Mouse (Mus musculus) left cerebral cortex, adult 6 months (tissue): ENCODE measurements around the gene Ndufa11. TPM values are rescaled to one million over a fixed set of nuclear protein-coding genes. Genes with fewer than 3 reads are reported as not detected.

Source experiments
- long read RNA-seq, 2 experiments: library from polyadenylated mRNA; unstranded; transcript quantifications; one replicate each; pipeline ENCODE4 v2.0.0; 2019 to 2020
- polyA plus RNA-seq: library from polyadenylated mRNA; unstranded; fragments of <200 nt; fragmentation: Nextera tagmentation; gene quantifications from 2 replicates; pipeline ENCODE4 v1.2.3, GENCODE M21; 2021

Ndufa11 gene
- polyA plus RNA-seq = 982 and 1,143 TPM in 2 replicates
- long read RNA-seq, experiment 1, transcript Ndufa11-201 (4 exons, 545 nt) = major isoform, 67 of 84 reads
- long read RNA-seq, experiment 1, transcript Ndufa11-202 (3 exons, 918 nt) = minor isoform, 5 of 84 reads
- long read RNA-seq, experiment 1, partial matches to known transcripts = 4 of 84 reads
- long read RNA-seq, experiment 1, other reads (novel, unspliced or antisense) = 4 of 84 reads
- long read RNA-seq, experiment 2, transcript Ndufa11-201 (4 exons, 545 nt) = major isoform, 407 of 446 reads
- long read RNA-seq, experiment 2, transcript Ndufa11-204 (4 exons, 493 nt) = minor isoform, 19 of 446 reads
- long read RNA-seq, experiment 2, partial matches to known transcripts = 4 of 446 reads
- long read RNA-seq, experiment 2, other reads (novel, unspliced or antisense) = 16 of 446 reads

DNA sequence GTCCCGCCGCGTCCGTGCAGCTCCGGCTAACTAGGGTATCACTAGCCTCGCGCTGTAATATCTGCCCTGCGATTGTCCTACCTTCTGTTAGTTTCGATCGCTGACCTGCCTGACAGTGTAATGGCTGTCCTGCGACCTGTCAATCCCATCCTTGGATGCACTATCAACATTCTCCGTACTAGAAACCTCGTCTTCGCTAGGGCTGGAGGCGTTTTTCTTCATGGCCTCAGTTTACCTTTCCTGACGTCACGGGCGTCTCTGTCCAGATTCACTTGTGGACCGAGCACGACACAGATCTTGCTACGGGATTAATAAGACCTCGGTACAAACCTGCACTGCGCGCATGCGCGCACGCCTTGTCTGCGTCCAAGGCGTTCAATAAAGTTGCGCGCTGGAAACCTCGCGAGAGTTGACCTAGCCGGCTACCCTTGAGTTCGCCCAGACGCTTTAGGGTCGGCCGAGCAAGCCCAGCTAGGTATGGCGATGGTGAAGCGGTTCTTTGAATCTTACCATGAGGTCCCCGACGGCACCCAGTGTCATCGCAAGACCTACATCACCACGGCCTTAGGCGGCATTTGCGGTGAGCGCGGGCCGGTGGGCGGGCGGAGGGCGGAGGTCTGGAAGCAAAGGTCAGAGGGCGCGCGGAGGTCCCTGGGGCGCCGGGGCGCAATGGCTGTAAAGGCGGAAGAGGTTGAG, at the start of gene Ndufa11, which contains the start of gene Vmac:
Gene Ndufa11 (plus strand): TSS at position 405 of the 696 bp plus-strand sequence.
Gene Vmac (minus strand): TSS at position 660 of the 696 bp plus-strand sequence.

GRCm38 (mm10) chr17:56672941-56673646, 44.5 kb upstream of the Ndufa11 start, which contains the start of gene Ranbp3:
Gene Ranbp3, plus strand, starts transcription at chr17:56673294.

DNA sequence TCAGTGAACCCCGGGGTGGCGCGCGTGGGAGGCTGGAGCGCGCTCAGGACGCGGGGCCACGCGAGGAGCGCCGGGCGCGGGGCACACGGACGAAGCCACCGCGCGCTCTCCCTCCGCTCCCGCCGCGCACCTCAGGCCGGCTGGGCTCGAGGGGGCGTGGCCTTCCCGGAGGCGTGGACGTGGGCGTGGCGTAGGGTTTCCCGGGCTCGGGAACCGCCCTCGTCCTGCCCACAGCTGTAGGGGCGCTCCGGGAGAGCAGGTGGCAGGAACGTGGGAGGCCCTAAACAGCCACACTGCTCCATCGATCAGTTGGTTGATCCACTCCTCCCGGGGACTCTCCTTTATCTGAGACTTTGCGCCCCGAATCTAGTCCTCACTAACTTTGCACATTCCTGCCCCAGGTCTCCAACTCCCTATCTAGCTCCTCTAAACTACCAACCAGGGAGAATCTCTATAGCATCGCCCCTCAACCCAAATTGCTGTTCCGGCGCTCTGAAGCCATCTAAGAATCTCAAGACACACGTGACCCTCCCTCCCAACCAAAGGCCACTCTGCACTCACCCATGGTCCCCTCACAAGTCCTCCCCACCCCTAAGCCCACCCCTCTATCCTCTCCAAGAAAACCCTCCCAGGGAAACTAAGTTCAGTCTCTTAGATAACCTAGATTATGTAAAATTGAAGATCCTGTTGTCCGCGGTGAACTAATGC, 40.0 kb downstream of the Ndufa11 start, which contains the start of gene Nrtn:
Gene Nrtn (minus strand): TSS at position 115 of the 708 bp plus-strand sequence.

DNA sequence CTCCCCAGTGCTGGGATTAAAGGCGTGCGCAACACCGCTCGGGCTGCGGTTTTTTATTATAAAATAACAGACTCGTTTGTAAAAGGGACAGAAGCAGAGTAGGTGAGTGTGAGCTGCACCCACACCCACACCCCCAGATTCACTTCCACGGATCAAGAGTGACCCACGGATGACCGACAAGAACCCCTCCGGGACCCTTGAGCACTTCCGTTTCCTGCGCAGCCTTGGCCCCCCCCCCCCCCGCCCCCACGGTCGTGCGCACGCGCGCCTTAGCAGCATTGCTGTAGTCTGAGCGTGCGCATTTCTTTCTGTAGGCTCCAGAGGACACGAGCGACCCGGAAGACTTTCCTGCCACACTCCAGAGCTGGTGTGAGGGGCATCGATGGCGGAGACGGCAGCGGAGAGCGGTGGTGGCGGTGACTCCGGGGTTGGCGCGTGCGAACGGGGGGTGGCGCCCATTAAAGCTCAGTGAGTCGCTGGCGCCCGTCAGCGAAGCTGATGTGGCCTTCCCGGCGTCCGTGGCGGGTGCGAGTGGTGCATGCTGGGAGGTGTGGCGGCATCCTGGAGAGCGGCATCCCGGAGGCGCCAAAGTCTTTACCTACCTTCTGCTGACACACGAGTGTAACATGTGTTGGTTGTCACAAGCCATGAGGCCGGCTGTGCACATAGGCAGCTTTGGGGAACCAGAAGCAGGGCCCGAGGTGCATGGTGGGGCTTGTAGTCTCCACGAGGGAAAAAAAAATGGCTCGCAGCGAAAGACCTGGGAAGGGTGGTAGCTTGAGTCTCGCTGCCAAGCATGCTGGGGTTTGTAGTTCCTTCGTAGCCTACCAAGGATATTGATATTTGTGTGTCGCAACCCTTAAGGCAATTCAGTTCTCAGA, 47.1 kb downstream of the Ndufa11 start, which contains the start of gene Dus3l:
Gene Dus3l (plus strand): TSS at position 284 of the 881 bp plus-strand sequence.

GRCm38 (mm10) chr17:56769950-56770349, 52.4 kb downstream of the Ndufa11 start, which contains the start of gene Prr22:
Gene Prr22, plus strand, starts transcription at chr17:56770250.

Other genes starting within 250 kb of the Ndufa11 start
- gene Ptprs, start 241.3 kb upstream of the Ndufa11 start, polyA plus RNA-seq = 125 and 188 TPM in 2 replicates
- gene Znrf4, start 205.3 kb upstream of the Ndufa11 start, polyA plus RNA-seq = not detected in 2 replicates
- gene Gm20219, start 163.4 kb upstream of the Ndufa11 start, polyA plus RNA-seq = not detected in 2 replicates
- 12.8 and 17.3 TPM in 2 replicates for gene Safb2, start 133.2 kb upstream of the Ndufa11 start, polyA plus RNA-seq
- 36.0 and 38.2 TPM in 2 replicates for gene Safb, start 132.9 kb upstream of the Ndufa11 start, polyA plus RNA-seq
- gene 2410015M20Rik, start 108.0 kb upstream of the Ndufa11 start, polyA plus RNA-seq = 448 and 559 TPM in 2 replicates
- gene Rpl36, start 104.4 kb upstream of the Ndufa11 start, polyA plus RNA-seq = 1,951 and 2,168 TPM in 2 replicates
- 24.7 and 30.3 TPM in 2 replicates for gene Lonp1, start 90.9 kb upstream of the Ndufa11 start, polyA plus RNA-seq
- gene Catsperd, start 89.6 kb upstream of the Ndufa11 start, polyA plus RNA-seq = 0.15 and 0.34 TPM in 2 replicates
- 43.8 and 58.2 TPM in 2 replicates for gene Ranbp3, start 44.5 kb upstream of the Ndufa11 start, polyA plus RNA-seq
- gene Vmac, start 255 bp downstream of the Ndufa11 start, polyA plus RNA-seq = 9.5 and 9.6 TPM in 2 replicates
- gene Nrtn, start 39.8 kb downstream of the Ndufa11 start, polyA plus RNA-seq = 3.3 and 6.1 TPM in 2 replicates
- gene Dus3l, start 47.0 kb downstream of the Ndufa11 start, polyA plus RNA-seq = 24.7 and 26.8 TPM in 2 replicates
- 0.29 TPM in 1 of 2 replicates, not detected in the other for gene Prr22, start 52.5 kb downstream of the Ndufa11 start, polyA plus RNA-seq
- 1.0 and 1.1 TPM in 2 replicates for gene Rfx2, start 113.2 kb downstream of the Ndufa11 start, polyA plus RNA-seq
- gene Acsbg2, start 156.7 kb downstream of the Ndufa11 start, polyA plus RNA-seq = not detected in 2 replicates
- 0.07 and 0.13 TPM in 2 replicates for gene 1700061G19Rik, start 157.7 kb downstream of the Ndufa11 start, polyA plus RNA-seq
- 4.6 and 11.4 TPM in 2 replicates for gene Mllt1, start 217.6 kb downstream of the Ndufa11 start, polyA plus RNA-seq